Mouse (Mus musculus) thymus, postnatal 0 days (tissue): ENCODE measurements around the gene Sdk2. TPM values are rescaled to one million over a fixed set of nuclear protein-coding genes. Genes with fewer than 3 reads are reported as not detected.

Experiments
- DNase-seq: peaks from one replicate; pipeline ENCODE4 v3.0.0-alpha.2; 2015; ENCODE audit warnings: low spot score
- polyA plus RNA-seq: library from polyadenylated mRNA; unstranded; fragments of >200 nt; fragmentation: Nextera tagmentation; extraction: Ambion mirVana; gene quantifications from 2 replicates; pipeline ENCODE4 v1.2.1, GENCODE M21; 2015

The Sdk2 gene
- polyA plus RNA-seq, 1 experiment from 2014 or later: 0.60 TPM

GRCm38 (mm10) chr11:113931701-113932100 is 135.1 kb downstream of the Sdk2 start:
- DNase-seq: no peak

DNA sequence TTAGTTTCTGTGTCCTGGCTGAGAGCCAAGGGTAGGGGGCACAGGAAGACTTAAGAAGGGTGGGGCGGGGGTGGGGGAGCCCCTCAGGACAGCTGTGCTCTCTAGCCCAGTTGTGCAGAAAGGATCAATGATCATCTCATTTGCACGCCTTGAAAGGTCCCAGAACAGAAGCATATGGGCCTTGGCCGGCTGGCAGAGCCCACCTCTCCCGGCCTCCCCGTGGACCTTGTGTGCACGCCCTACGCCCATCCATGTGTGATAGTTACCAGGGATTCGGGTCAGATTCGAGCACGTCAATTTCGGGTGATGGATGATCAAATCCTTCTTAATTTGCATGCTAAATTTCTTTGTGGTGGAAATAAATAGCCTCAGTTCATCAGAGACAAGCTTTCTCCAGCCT is 136.7 kb downstream of the Sdk2 start:
- no peak for DNase-seq

DNA sequence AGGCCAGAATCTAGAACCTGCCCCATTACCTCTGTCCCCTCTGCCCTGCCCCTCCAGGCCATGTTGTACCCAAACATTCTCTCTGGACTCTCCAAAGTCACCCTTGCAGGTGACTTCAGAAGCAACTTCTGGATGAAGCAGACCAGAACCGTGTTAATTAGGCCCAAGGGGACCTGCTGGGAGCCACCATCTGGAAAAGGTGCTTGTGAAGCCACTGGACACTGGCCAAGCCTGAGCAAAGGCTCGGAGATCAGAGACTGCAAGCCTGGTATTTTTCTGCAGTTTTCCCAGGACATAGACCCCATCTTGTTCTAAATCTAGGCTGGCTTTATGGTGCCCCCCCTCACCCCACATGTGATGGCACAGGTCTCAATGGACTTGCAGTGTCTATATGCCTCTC is 138.0 kb downstream of the Sdk2 start:
- no peak for DNase-seq

DNA sequence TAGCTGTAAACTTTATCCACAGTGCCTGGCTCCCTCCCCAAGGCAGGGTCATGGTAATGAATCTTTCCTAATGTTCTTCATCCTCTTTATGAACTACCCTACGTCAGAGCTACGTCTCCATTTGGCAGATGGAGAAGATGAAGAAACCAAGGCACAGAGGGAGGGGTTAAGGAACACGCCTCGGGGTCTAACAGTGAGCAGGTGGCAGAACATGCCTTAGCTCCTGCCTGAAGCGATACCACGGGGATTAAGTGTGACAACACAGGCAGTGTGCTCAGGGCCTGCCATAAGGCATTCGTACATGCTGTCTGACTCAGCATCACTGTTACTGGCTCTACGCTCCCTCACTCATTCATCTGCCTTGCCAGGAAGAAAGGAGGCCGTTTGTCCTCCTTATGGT is 138.6 kb downstream of the Sdk2 start:
- no peak for DNase-seq

DNA sequence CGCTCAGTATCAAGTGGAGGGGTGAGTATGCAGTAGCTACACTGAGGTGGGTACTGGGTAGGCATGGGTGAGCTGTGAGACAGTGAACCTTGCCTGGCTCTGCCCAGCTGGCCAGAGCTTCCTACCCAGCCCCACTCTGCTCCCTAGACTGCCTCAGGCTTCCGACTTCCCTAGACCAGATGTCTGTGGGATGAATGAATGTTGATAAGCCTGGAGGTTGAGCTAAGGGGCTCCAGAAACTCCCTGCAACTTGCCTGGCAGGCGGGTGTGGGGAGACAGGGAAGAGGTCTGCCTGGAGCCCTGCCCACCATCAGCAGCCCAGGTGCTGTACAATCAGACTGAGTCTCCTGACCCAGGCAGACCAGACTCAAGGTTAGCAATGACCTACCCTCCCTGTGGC is 139.0 kb downstream of the Sdk2 start:
- DNase-seq: no peak

DNA sequence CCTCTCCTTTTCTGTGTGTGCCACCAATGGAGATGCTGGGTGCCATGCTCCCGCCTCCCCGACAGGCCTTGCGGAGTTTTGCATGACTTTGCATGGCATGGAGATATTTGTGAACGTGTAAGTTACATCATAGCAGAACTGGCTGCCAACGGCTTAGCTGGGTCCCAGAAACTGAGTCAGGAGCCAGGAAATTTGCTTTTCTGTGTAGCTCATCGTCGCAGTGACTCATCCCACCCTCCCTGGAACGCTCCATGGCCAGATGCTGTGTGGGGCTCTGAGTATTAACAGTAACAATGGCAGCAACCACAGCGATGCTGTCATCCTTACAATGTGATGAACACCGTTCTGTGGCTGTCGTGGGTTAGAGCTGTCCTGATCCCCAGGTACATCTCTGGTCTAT is 139.6 kb downstream of the Sdk2 start:
- no peak for DNase-seq

DNA sequence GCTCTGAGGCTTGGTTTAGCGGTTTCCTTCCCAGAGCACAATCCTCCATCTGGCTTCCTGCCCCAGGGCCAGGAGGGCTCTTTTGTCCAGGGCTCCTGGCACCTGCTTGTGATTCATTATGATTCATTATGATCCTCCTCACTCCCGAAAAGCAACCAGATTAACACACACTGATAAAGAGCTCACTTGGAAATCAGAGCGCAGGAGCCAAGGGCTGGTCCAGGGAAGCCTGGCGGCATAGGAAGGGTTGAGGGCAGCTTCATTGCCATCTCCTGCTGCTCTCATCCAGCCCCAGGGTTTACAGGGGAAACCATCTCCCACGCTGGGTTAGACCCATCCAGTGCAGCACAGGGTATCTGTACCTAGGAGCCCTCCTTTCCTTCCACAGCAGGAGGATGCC is 143.7 kb downstream of the Sdk2 start:
- no peak for DNase-seq

GRCm38 (mm10) chr11:113903131-113903860 is 163.6 kb downstream of the Sdk2 start:
- no peak for DNase-seq

DNA sequence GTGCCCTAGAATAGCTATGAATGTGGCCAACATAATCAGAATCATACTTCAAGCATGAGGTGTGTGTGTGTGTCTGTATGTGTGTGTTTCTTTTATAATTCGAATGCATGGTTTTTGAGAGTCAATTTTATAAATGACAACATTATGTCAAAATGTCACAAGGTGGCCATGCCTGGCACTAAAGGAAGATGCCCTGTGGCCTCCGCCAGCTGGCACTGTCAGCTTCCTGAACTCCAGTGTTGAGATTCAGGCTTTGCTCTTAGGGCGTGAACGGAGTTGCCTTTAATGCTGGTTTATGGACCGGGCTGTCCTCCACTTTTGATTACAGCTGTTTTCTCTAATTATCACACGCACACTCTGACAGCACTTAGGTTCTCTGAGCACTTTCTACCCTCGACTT is 164.9 kb downstream of the Sdk2 start:
- no peak for DNase-seq

DNA sequence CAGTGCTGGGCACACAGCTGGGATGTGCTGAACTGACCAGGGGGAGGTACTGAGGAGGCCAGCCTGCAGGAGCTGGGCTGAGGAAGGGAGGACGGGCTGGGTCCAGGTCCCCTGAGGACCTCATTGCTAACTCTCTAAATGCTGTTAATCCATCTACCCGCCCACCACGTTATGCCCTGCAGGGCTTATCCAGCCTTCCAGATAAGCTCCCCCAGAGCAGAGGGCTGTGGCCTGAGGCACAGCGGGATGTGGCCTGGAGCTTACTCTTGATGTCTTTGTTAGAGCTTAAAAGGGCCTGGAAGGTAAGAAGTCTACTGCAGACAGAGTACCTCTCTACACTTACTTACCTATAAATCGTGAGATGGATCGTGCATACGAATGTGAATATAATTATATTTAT is 168.2 kb downstream of the Sdk2 start:
- no peak for DNase-seq

DNA sequence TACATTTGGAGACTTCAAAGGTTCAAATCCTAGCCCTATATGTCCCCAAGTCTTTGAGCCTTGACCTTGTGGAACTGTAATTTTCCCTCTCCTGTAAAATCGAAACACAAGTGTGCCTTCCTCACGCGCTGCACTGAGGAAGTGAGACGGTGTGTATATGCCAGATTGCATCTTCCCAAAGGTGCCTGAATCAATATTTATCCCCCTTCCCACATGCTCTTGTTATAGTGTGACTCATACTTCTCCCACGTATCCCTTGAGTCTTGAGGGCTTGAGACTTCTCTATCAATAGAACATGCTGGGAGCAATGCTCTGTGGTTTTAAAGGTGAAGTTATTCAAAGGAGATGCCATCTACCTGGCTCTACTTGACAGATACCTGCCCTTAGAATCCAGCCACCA is 170.8 kb downstream of the Sdk2 start:
- DNase-seq: no peak

- no peak for DNase-seq
These were observed 173.9 kb downstream of the Sdk2 start for GRCm38 (mm10) chr11:113892924-113893323.

DNA sequence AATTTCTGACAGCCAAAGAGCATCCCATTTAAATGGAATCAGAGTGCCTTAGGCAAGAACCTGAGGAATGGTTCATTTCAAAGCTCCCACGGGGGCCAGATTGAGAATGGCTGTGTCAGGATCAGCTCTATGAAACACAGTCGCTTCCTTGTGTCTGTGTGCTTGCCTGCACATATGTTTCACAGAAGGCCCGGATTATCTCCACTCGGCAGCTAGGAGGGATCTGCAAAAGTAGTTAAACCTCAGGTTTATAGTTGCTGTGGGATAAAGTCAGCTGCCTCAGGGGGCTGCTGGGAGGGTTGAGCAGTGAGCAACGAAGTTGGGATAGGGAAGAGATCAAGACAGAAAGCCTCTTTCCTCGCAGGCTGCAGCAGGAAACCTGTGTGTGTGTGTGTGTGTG is 174.8 kb downstream of the Sdk2 start:
- no peak for DNase-seq

GRCm38 (mm10) chr11:113888156-113888750 is 178.6 kb downstream of the Sdk2 start:
- DNase-seq: no peak

GRCm38 (mm10) chr11:113886299-113886698 is 180.5 kb downstream of the Sdk2 start:
- DNase-seq: no peak

DNA sequence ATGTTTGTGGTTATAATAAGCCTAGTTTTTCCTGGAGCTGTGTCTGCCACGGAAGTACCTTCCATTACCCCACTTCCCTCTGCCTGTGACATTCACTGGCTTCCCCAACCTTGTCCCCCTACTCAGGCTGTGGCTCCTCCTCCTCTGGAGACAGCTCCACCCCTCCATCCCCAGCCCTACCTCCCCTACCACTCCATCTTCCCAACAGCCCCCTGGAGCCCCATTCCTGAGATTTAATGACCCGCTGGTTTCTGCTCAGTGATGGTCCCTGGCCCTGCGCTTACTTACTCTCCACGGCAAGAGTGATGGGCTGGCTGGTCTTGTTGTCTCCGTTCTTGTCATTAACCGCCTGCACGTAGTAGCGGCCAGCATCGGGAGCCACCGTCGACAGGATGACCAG is 181.9 kb downstream of the Sdk2 start:
- DNase-seq: no peak

DNA sequence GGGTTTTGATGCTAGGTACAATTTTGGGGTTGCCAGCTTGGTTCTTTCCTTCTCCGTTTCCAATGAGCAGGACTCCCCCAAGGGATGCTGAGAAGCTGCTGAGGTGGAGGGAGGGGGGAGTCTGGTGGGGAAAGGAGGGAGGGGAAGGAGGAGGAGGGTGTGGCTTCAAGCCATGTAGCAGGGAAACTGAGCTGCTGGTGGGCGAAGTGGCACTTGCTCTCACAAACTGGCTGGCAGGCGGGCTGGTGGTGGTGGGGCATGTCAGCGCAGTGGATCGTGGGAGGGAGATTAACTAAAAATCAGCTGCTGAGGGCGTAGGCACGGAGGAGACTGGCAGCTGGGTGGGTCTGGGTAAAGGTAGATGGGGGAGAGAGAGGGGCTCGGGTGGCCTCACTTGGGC is 183.8 kb downstream of the Sdk2 start:
- no peak for DNase-seq

DNA sequence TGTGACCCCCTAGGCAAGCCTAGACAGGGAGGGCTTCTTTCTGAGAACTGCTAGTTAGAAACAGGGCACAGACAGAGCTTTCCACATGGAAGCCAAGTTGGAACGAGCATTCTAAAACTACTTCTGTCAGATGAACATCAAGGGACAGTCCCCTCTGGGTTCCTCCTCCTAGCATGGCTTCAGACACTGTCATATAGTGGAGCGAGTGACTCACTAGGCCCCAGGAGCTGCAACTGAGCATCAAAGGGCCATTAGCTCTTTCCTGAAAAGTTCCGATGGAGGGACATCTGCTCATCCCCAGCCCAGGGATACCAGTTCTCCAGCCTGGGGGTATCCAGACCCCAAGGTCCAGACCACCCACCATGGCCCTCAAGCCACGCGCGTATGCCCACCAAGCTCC is 185.0 kb downstream of the Sdk2 start:
- DNase-seq: no peak

DNA sequence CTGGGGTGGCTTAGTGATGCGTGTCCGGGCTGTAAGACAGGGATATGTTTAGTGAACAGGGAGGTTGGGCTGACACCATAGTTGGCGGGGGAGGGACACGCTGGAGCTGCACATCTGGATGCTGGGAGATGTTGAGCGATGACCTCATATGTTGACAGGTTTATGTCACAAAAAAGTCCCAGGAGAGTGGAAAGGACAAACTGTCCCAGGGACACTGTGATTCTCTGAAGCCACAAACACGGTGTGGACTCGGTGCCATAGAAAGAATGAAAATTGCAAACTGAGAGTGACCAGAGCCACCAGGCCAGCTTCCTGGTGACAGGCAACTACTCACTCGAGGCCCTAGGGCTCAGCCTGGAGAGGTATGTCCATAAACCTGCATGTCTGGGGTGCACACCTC is 199.8 kb downstream of the Sdk2 start:
- no peak for DNase-seq

- DNase-seq: peak; percentile 77
These were observed 201.2 kb downstream of the Sdk2 start for GRCm38 (mm10) chr11:113865627-113866026.

DNA sequence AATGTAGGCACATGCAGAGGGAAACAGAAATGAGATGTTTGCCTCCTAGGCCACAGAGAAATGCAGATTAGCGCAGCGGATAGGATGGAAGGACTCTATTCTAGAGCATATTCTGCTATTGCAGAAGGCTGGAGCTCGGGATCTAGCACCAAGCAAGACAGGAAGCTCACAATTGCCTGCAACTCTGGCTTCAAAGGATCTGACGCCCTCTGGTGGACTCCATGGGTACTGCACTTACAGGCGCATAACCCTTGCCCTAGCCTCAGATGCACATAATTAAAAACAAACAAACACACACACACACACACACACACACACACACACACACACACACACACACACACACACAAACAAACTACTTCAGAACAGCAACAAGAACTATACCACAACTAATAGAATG is 203.4 kb downstream of the Sdk2 start:
- DNase-seq: peak; percentile 42

- DNase-seq: no peak
These were observed 211.2 kb downstream of the Sdk2 start for GRCm38 (mm10) chr11:113855661-113856060.

- no peak for DNase-seq
These were observed 215.1 kb downstream of the Sdk2 start for GRCm38 (mm10) chr11:113851750-113852149.
